9 mouse cellular contexts compared by ENCODE assay signal in genomic region chr19:5455037-5455436, GRCm38 (mm10). TPM values are rescaled to one million over a fixed set of nuclear protein-coding genes. Genes with fewer than 3 reads are reported as not detected.
A peak's percentile ranks its signal among the peaks of the same experiment; 100 is the strongest.
DNase-seq lines count a peak whose midpoint lies in the region; ATAC-seq and TF ChIP-seq lines count a peak whose summit lies in the region.
"Had no signal": no experiment of that assay in that cellular context is flagged by ENCODE, and none has a peak within 500 bp of the region (broad histone marks: within the 10 kb centered on the region; RNA-seq: fewer than 3 reads in every experiment).

No protein-coding gene starts in this region.

- H3K9ac ChIP-seq in heart, embryonic 16.5 days (ENCODE audit: low read length): peak overlapping the region; percentile 82
- no peak overlapping the region for H3K9ac ChIP-seq in liver, postnatal 0 days (replicated peaks)
- H3K9ac ChIP-seq: liver, embryonic 14.5 days had no signal

- no peak for TF ChIP-seq EP300 in liver, postnatal 0 days (IDR thresholded peaks at IDR 0.05; ENCODE audit: low read depth)

- intact Hi-C loops in gastrocnemius, adult 2 months (cut with DNase I): no loop called here

- peak overlapping the region; percentile 89 for H3K4me3 ChIP-seq in gastrocnemius, adult 2 months
- peak overlapping the region; percentile 95 for H3K4me3 ChIP-seq in E14TG2a.4 (replicated peaks; ENCODE audit: low read length)
- H3K4me3 ChIP-seq in heart, embryonic 16.5 days (ENCODE audit: low read length): peak overlapping the region; percentile 71
- H3K4me3 ChIP-seq in liver, postnatal 0 days (ENCODE audit: low read depth, low read length): no peak overlapping the region

- peak overlapping the region; percentile 97 for H3K27ac ChIP-seq in gastrocnemius, adult 2 months
- no peak overlapping the region for H3K27ac ChIP-seq in heart, embryonic 16.5 days (ENCODE audit: low read length)
- H3K27ac ChIP-seq in liver, postnatal 0 days (ENCODE audit: low read depth): no peak overlapping the region
- H3K27ac ChIP-seq: liver, embryonic 14.5 days had no signal

- peaks cover 52% of the 10 kb centered on the region for H3K4me1 ChIP-seq in E14TG2a.4 (replicated peaks; ENCODE audit: low read depth, low read length)
- H3K4me1 ChIP-seq in heart, embryonic 16.5 days (ENCODE audit: control insufficient read depth, insufficient read depth, low read length): peaks cover 25% of the 10 kb centered on the region
- H3K4me1 ChIP-seq in liver, postnatal 0 days (ENCODE audit: insufficient read depth): peaks cover 25% of the 10 kb centered on the region

- peaks cover 31% of the 10 kb centered on the region for H3K27me3 ChIP-seq in E14TG2a.4 (ENCODE audit: insufficient read depth, low read length)
- H3K27me3 ChIP-seq in heart, embryonic 16.5 days (ENCODE audit: control insufficient read depth, insufficient read depth, low read length): peaks cover 6% of the 10 kb centered on the region
- peaks cover 19% of the 10 kb centered on the region; the same call in 1 of the 2 replicates for H3K27me3 ChIP-seq in liver, postnatal 0 days (ENCODE audit: insufficient read depth, low read length)

- DNase-seq in gastrocnemius, adult 2 months: no peak
- no peak for DNase-seq in gastrocnemius, postnatal 4 days (ENCODE audit: low spot score in 2 of 2)
- no peak for DNase-seq in liver, postnatal 0 days
- DNase-seq in thymus, postnatal 14 days: no peak
- no peak for DNase-seq in left cerebral cortex, adult 18-20 months (ENCODE audit: low spot score in 2 of 2)
- no peak for DNase-seq in gastrocnemius, adult 18-20 months (ENCODE audit: low spot score)

- no peaks in the 10 kb centered on the region for H3K9me3 ChIP-seq in E14TG2a.4 (ENCODE audit: low read length)
- H3K9me3 ChIP-seq in heart, embryonic 16.5 days (replicated peaks; ENCODE audit: control insufficient read depth, low read length): no peaks in the 10 kb centered on the region
- no peaks in the 10 kb centered on the region for H3K9me3 ChIP-seq in liver, postnatal 0 days (ENCODE audit: low read length)

- H3K4me2 ChIP-seq in heart, embryonic 16.5 days (ENCODE audit: low read depth, low read length): peak overlapping the region; percentile 98
- H3K4me2 ChIP-seq in liver, postnatal 0 days (ENCODE audit: low read depth, low read length): 0 out of 2 replicates have a peak overlapping the region, but pooled peaks have one; percentile 94

- H3K36me3 ChIP-seq in E14TG2a.4 (ENCODE audit: insufficient read depth, low read length): peaks cover 33% of the 10 kb centered on the region
- H3K36me3 ChIP-seq in heart, embryonic 16.5 days (ENCODE audit: control insufficient read depth, insufficient read depth): no peaks in the 10 kb centered on the region
- no peaks in the 10 kb centered on the region for H3K36me3 ChIP-seq in liver, postnatal 0 days (replicated peaks; ENCODE audit: insufficient read depth, low read length)

- ATAC-seq in heart, embryonic 16.5 days (replicated peaks; ENCODE audit: extremely low read depth, insufficient read depth, low FRiP score): no peak
- ATAC-seq in liver, postnatal 0 days: no peak

- 75% methylated on average over 12 of the region's 12 CpGs for WGBS in heart, embryonic 16.5 days
- WGBS in liver, postnatal 0 days (ENCODE audit: insufficient replicate concordance): 80% methylated on average over 12 of the region's 12 CpGs

- TF ChIP-seq CTCF in gastrocnemius, adult 2 months (IDR thresholded peaks at IDR 0.05): no peak
- TF ChIP-seq CTCF in E14TG2a.4 (conservative IDR thresholded peaks at IDR 0.05; ENCODE audit: low read length): no peak
- TF ChIP-seq CTCF in liver, postnatal 0 days (IDR thresholded peaks at IDR 0.05; ENCODE audit: low read depth): no peak

RNA-seq across cellular contexts. Expression of gene Ccdc85b, which starts 2.7 kb away (rescaled TPM):
- total RNA-seq in gastrocnemius, adult 2 months (2021): 1 to 10 TPM; 3.9 to 7.2 TPM
- total RNA-seq in gastrocnemius, postnatal 4 days (2021): 1 to 10 TPM; 8.0 to 8.4 TPM
- polyA plus RNA-seq in heart, embryonic 16.5 days (2015; fragmentation: Nextera tagmentation; extraction: Ambion mirVana): 7.6 and 8.0 TPM in 2 replicates
- polyA plus RNA-seq in liver, postnatal 0 days (2015; fragmentation: Nextera tagmentation; extraction: Ambion mirVana): 1.6 and 2.1 TPM in 2 replicates
- total RNA-seq in left cerebral cortex, adult 18-20 months (2021): 10 to 100 TPM; 28.3 to 31.5 TPM
- 1 to 10 TPM; 4.0 to 5.1 TPM for total RNA-seq in gastrocnemius, adult 18-20 months (2021)

RNA-seq across cellular contexts. Expression of gene Fibp, which starts 5.4 kb away (rescaled TPM):
- 10 to 100 TPM; 33.9 to 35.8 TPM for total RNA-seq in gastrocnemius, adult 2 months (2021)
- 10 to 100 TPM; 62.3 to 71.1 TPM for total RNA-seq in gastrocnemius, postnatal 4 days (2021)
- polyA plus RNA-seq in heart, embryonic 16.5 days (2015; fragmentation: Nextera tagmentation; extraction: Ambion mirVana): 108 TPM in 2 replicates
- polyA plus RNA-seq in liver, postnatal 0 days (2015; fragmentation: Nextera tagmentation; extraction: Ambion mirVana): 35.6 and 35.7 TPM in 2 replicates
- total RNA-seq in left cerebral cortex, adult 18-20 months (2021): 10 to 100 TPM; 91.2 to 98.9 TPM
- 10 to 100 TPM; 33.7 to 38.5 TPM for total RNA-seq in gastrocnemius, adult 18-20 months (2021)

RNA-seq across cellular contexts. Expression of gene Fosl1, which starts 7.7 kb away (rescaled TPM):
- total RNA-seq in gastrocnemius, adult 2 months (2021): not detected
- total RNA-seq in gastrocnemius, postnatal 4 days (2021): not detected
- 0.16 TPM in 1 of 2 replicates, not detected in the other for polyA plus RNA-seq in heart, embryonic 16.5 days (2015; fragmentation: Nextera tagmentation; extraction: Ambion mirVana)
- polyA plus RNA-seq in liver, postnatal 0 days (2015; fragmentation: Nextera tagmentation; extraction: Ambion mirVana): not detected in 2 replicates
- total RNA-seq in left cerebral cortex, adult 18-20 months (2021): not detected
- under 1 TPM; 0.17 to 0.34 TPM for total RNA-seq in gastrocnemius, adult 18-20 months (2021)

RNA-seq across cellular contexts. Expression of gene Ctsw, which starts 13.3 kb away (rescaled TPM):
- not detected for total RNA-seq in gastrocnemius, adult 2 months (2021)
- total RNA-seq in gastrocnemius, postnatal 4 days (2021): under 1 TPM in 1 of 2 experiments, not detected in 1; 0.16 TPM
- 3.1 and 7.4 TPM in 2 replicates for polyA plus RNA-seq in heart, embryonic 16.5 days (2015; fragmentation: Nextera tagmentation; extraction: Ambion mirVana)
- 1.4 and 1.9 TPM in 2 replicates for polyA plus RNA-seq in liver, postnatal 0 days (2015; fragmentation: Nextera tagmentation; extraction: Ambion mirVana)
- total RNA-seq in left cerebral cortex, adult 18-20 months (2021): under 1 TPM; 0.33 to 0.61 TPM
- total RNA-seq in gastrocnemius, adult 18-20 months (2021): not detected

RNA-seq across cellular contexts. Expression of gene Efemp2, which starts 18.7 kb away (rescaled TPM):
- 1 to 10 TPM; 3.4 to 6.6 TPM for total RNA-seq in gastrocnemius, adult 2 months (2021)
- 10 to 100 TPM; 57.2 to 68.1 TPM for total RNA-seq in gastrocnemius, postnatal 4 days (2021)
- 62.7 and 76.1 TPM in 2 replicates for polyA plus RNA-seq in heart, embryonic 16.5 days (2015; fragmentation: Nextera tagmentation; extraction: Ambion mirVana)
- 8.1 and 9.2 TPM in 2 replicates for polyA plus RNA-seq in liver, postnatal 0 days (2015; fragmentation: Nextera tagmentation; extraction: Ambion mirVana)
- 10 to 100 TPM; 12.9 to 15.9 TPM for total RNA-seq in left cerebral cortex, adult 18-20 months (2021)
- total RNA-seq in gastrocnemius, adult 18-20 months (2021): 1 to 10 TPM; 4.0 to 5.6 TPM
